Mouse (Mus musculus): Measurements from ENCODE around the gene Olfr311. TPM values are rescaled to one million over a fixed set of nuclear protein-coding genes. Genes with fewer than 3 reads are reported as not detected.

Olfr311 gene
- total RNA-seq (2023) = not detected

GRCm38 (mm10) chr11:58838951-58839350 is at the start of gene Olfr311:
TSS of gene Olfr311 (plus strand) at chr11:58839251.

GRCm38 (mm10) chr11:58801558-58802228 is 37.4 kb upstream of the Olfr311 start, which contains the start of gene Fam183b:
TSS of gene Fam183b (minus strand) at chr11:58801960.

GRCm38 (mm10) chr11:58814700-58815099 is 24.4 kb upstream of the Olfr311 start, which contains the start of gene Olfr313:
TSS of gene Olfr313 (plus strand) at chr11:58815000.

GRCm38 (mm10) chr11:58828937-58829336 is 10.1 kb upstream of the Olfr311 start, which contains the start of gene Olfr312:
TSS of gene Olfr312 (plus strand) at chr11:58829237.

GRCm38 (mm10) chr11:58846919-58847461 is 7.9 kb downstream of the Olfr311 start, which contains the start of gene Gm12258:
TSS of gene Gm12258 (plus strand) at chr11:58847158.

GRCm38 (mm10) chr11:58867039-58867953 is 28.2 kb downstream of the Olfr311 start, which contains the start of gene 2810021J22Rik:
TSS of gene 2810021J22Rik (plus strand) at chr11:58867216.

Other genes with a start within 250 kb of the Olfr311 start
- not detected for gene Olfr324, start 244.1 kb upstream of the Olfr311 start, total RNA-seq (2023)
- gene 2210407C18Rik, start 223.2 kb upstream of the Olfr311 start, total RNA-seq (2023) = not detected
- not detected for gene Olfr323, start 208.8 kb upstream of the Olfr311 start, total RNA-seq (2023)
- gene Trim58, start 198.8 kb upstream of the Olfr311 start, total RNA-seq (2023) = 1 to 10 TPM; 1.4 to 2.2 TPM
- gene Olfr322, start 180.5 kb upstream of the Olfr311 start, total RNA-seq (2023) = under 1 TPM in 1 of 2 experiments, not detected in 1; 0.11 TPM
- not detected for gene Olfr320, start 158.2 kb upstream of the Olfr311 start, total RNA-seq (2023)
- gene Olfr319, start 140.1 kb upstream of the Olfr311 start, total RNA-seq (2023) = not detected
- under 1 TPM; 0.15 TPM for gene Olfr318, start 115.2 kb upstream of the Olfr311 start, total RNA-seq (2023)
- gene Olfr317, start 100.0 kb upstream of the Olfr311 start, total RNA-seq (2023) = not detected
- not detected for gene Olfr316, start 86.5 kb upstream of the Olfr311 start, total RNA-seq (2023)
- not detected for gene Olfr315, start 66.1 kb upstream of the Olfr311 start, total RNA-seq (2023)
- not detected for gene Olfr314, start 56.3 kb upstream of the Olfr311 start, total RNA-seq (2023)
- not detected for gene Fam183b, start 37.3 kb upstream of the Olfr311 start, total RNA-seq (2023)
- gene Olfr313, start 24.3 kb upstream of the Olfr311 start, total RNA-seq (2023) = not detected
- gene Olfr312, start 10.0 kb upstream of the Olfr311 start, total RNA-seq (2023) = not detected
- 1 to 10 TPM; 1.4 to 2.1 TPM for gene Gm12258, start 7.9 kb downstream of the Olfr311 start, total RNA-seq (2023)
- gene 2810021J22Rik, start 28.0 kb downstream of the Olfr311 start, total RNA-seq (2023) = 1 to 10 TPM; 2.7 to 4.3 TPM
- 1 to 10 TPM; 5.1 to 5.8 TPM for gene Zfp39, start 65.0 kb downstream of the Olfr311 start, total RNA-seq (2023)
- 10 to 100 TPM; 11.5 to 17.4 TPM for gene Btnl10, start 78.7 kb downstream of the Olfr311 start, total RNA-seq (2023)
- 10 to 100 TPM; 55.9 to 58.3 TPM for gene Rnf187, start 99.7 kb downstream of the Olfr311 start, total RNA-seq (2023)
- 10 to 100 TPM; 30.3 to 38.9 TPM for gene Hist3h2ba, start 109.7 kb downstream of the Olfr311 start, total RNA-seq (2023)
- gene Hist3h2a, start 115.4 kb downstream of the Olfr311 start, total RNA-seq (2023) = 10 to 100 TPM; 68.3 to 79.0 TPM
- not detected for gene Trim17, start 115.4 kb downstream of the Olfr311 start, total RNA-seq (2023)
- gene Trim11, start 138.8 kb downstream of the Olfr311 start, total RNA-seq (2023) = 10 to 100 TPM; 59.7 to 67.0 TPM

Measured in neutrophil, adult 83 days (primary cell).